In the genomic region with DNA sequence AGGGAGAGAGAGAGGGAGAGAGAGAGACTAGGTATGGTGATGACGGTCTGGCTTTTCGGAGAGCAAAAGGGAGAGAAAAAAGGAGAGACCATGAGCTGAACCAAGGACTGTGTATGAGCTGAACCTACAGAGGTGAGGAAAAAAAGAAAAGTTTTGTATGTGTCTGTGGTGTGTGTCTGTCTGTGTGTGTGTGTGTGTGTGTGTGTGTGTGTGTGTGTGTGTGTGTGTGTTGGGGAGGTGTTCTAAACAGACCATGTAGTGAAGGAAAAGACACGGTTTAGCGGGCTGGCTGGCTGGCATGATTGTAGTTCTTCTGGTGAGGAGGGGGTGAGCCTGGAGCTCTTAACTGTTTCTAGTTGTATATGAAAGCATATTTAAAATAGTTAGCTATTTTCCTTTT, we compare ENCODE assay signal across 8 mouse cellular contexts.
A peak's percentile ranks its signal among the peaks of the same experiment; 100 is the strongest.
DNase-seq lines count a peak whose midpoint lies in the region; ATAC-seq and TF ChIP-seq lines count a peak whose summit lies in the region.

No protein-coding gene starts in this region.

- no peaks in the 10 kb centered on the region for H3K27me3 ChIP-seq in forebrain, embryonic 12.5 days
- peaks cover 4% of the 10 kb centered on the region; the same call in 1 of the 2 replicates for H3K27me3 ChIP-seq in intestine, postnatal 0 days (replicated peaks; ENCODE audit: control insufficient read depth, insufficient read depth, low read length)
- no peaks in the 10 kb centered on the region for H3K27me3 ChIP-seq in neural tube, embryonic 15.5 days (replicated peaks)

- ATAC-seq in forebrain, embryonic 12.5 days (ENCODE audit: low FRiP score), result peak; percentile 13; the same call in 1 of the 2 replicates
- ATAC-seq in intestine, postnatal 0 days, result no peak
- peak; percentile 22 for ATAC-seq in neural tube, embryonic 15.5 days (ENCODE audit: low FRiP score)

- no peak for DNase-seq in layer of hippocampus, adult 2 months (ENCODE audit: low spot score in 2 of 2)
- DNase-seq in layer of hippocampus, adult 8-10 months (ENCODE audit: low spot score in 2 of 2), result no peak
- DNase-seq in layer of hippocampus, adult 11-12 months (ENCODE audit: low spot score), result no peak
- DNase-seq in B cell, adult 2 months, result no peak
- no peak for DNase-seq in cerebellum, postnatal 14 days

- H3K9ac ChIP-seq in forebrain, embryonic 12.5 days, result peak overlapping the region; percentile 97
- peak overlapping the region; percentile 50 for H3K9ac ChIP-seq in intestine, postnatal 0 days (ENCODE audit: low read depth, low read length)
- H3K9ac ChIP-seq in neural tube, embryonic 15.5 days (replicated peaks), result peak overlapping the region; percentile 94

- no peak for TF ChIP-seq CTCF in layer of hippocampus, adult 2 months (conservative IDR thresholded peaks at IDR 0.05)
- TF ChIP-seq CTCF in intestine, postnatal 0 days (IDR thresholded peaks at IDR 0.05; ENCODE audit: low read depth), result no peak

- peaks cover 40% of the 10 kb centered on the region for H3K4me1 ChIP-seq in forebrain, embryonic 12.5 days
- no peaks in the 10 kb centered on the region for H3K4me1 ChIP-seq in intestine, postnatal 0 days (replicated peaks; ENCODE audit: control insufficient read depth, insufficient read depth, low read length)
- peaks cover 28% of the 10 kb centered on the region for H3K4me1 ChIP-seq in neural tube, embryonic 15.5 days

- peak overlapping the region; percentile 79 for H3K27ac ChIP-seq in layer of hippocampus, adult 2 months
- H3K27ac ChIP-seq in forebrain, embryonic 12.5 days, result peak overlapping the region; percentile 99
- H3K27ac ChIP-seq in intestine, postnatal 0 days (ENCODE audit: low read depth, low read length), result no peak overlapping the region; the same call in 1 of the 2 replicates
- peak overlapping the region; percentile 98 for H3K27ac ChIP-seq in neural tube, embryonic 15.5 days (replicated peaks)

- peak overlapping the region; percentile 65 for H3K4me3 ChIP-seq in layer of hippocampus, adult 2 months
- H3K4me3 ChIP-seq in forebrain, embryonic 12.5 days (replicated peaks), result peak overlapping the region; percentile 76
- peak overlapping the region; percentile 43 for H3K4me3 ChIP-seq in intestine, postnatal 0 days (ENCODE audit: low read depth, low read length)
- H3K4me3 ChIP-seq in neural tube, embryonic 15.5 days (replicated peaks), result peak overlapping the region; percentile 62

- 0% methylated on average over 4 of the region's 4 CpGs for WGBS in forebrain, embryonic 12.5 days
- WGBS in intestine, postnatal 0 days, result 23% methylated on average over 4 of the region's 4 CpGs
- 1% methylated on average over 4 of the region's 4 CpGs for WGBS in neural tube, embryonic 15.5 days

- H3K9me3 ChIP-seq in forebrain, embryonic 12.5 days, result no peaks in the 10 kb centered on the region
- no peaks in the 10 kb centered on the region for H3K9me3 ChIP-seq in intestine, postnatal 0 days (ENCODE audit: control insufficient read depth)
- H3K9me3 ChIP-seq in neural tube, embryonic 15.5 days (replicated peaks), result no peaks in the 10 kb centered on the region

- H3K4me2 ChIP-seq in forebrain, embryonic 12.5 days, result peak overlapping the region; percentile 53
- H3K4me2 ChIP-seq in intestine, postnatal 0 days (replicated peaks; ENCODE audit: low read depth), result peak overlapping the region; percentile 59
- peak overlapping the region; percentile 61 for H3K4me2 ChIP-seq in neural tube, embryonic 15.5 days

- H3K36me3 ChIP-seq in forebrain, embryonic 12.5 days (replicated peaks), result no peaks in the 10 kb centered on the region
- no peaks in the 10 kb centered on the region for H3K36me3 ChIP-seq in intestine, postnatal 0 days (ENCODE audit: control insufficient read depth, insufficient read depth)
- H3K36me3 ChIP-seq in neural tube, embryonic 15.5 days, result no peaks in the 10 kb centered on the region
